Mouse (Mus musculus): ENCODE measurements around the gene Cap1. TPM values are rescaled to one million over a fixed set of nuclear protein-coding genes. Genes with fewer than 3 reads are reported as not detected.
"Not testable (repeated sequence)": the region's sequence is repeated elsewhere in the genome, so short reads cannot be mapped to it uniquely, and the experiment has no call there.

Cap1 gene
- polyA plus RNA-seq, 1 experiment from 2014 or later: 74.8 TPM

GRCm38 (mm10) chr4:122835530-122836402 lies 50.1 kb downstream of the Cap1 start, which contains the start of gene Ppt1:
Gene Ppt1, plus strand, starts transcription at chr4:122836242.
- Histone ChIP-seq H3K36me3 (no peaks in the 10 kb centered on the region), H3K27me3 (replicated peaks) (no peaks in the 10 kb centered on the region), H3K4me1 (0 out of 2 replicates have a peak, but pooled peaks cover 6% of the 10 kb centered on the region), H3K27ac (peak within 1 kb of the TSS; percentile 57; the same call in 1 of the 2 replicates), H3K9me3 (no peaks in the 10 kb centered on the region), H3K9ac (peak within 1 kb of the TSS; percentile 69), H3K4me2 (peak within 1 kb of the TSS; percentile 87), H3K4me3 (replicated peaks) (peak within 1 kb of the TSS; percentile 88)
- peak; percentile 88 for ATAC-seq (ENCODE audit: insufficient read depth, low FRiP score, low read depth)
- WGBS: 4% methylated on average over 31 of the region's 31 CpGs

DNA sequence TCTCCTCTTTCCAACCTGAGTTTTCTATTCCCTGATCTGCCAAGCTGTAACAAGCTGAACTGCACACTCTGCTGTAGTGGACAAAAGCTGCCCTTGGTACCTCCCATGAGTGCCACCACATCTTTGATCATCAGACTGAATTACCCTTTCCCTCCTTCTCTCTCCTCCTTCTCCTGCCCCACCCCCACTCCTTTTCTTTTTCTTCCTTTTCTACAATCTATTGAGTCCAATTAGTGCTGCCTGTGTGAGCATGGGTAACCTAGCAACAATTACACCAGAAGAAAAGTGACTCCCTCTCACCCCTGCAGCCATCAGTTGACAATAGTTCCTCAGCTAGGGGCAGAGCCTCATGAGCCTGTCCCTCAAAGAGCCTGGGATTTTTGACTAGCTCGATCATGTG lies 54.0 kb downstream of the Cap1 start:
- H3K4me3 ChIP-seq (replicated peaks): no peak overlapping the region
- no peaks in the 10 kb centered on the region for H3K36me3 ChIP-seq
- H3K27me3 ChIP-seq (replicated peaks): no peaks in the 10 kb centered on the region
- H3K4me2 ChIP-seq: no peak overlapping the region
- no peaks in the 10 kb centered on the region for H3K9me3 ChIP-seq
- no peak for ATAC-seq (ENCODE audit: insufficient read depth, low FRiP score, low read depth)
- 81% methylated on average over 1 of the region's 1 CpGs for WGBS
- no peak overlapping the region for H3K27ac ChIP-seq
- 0 out of 2 replicates have a peak, but pooled peaks cover 5% of the 10 kb centered on the region for H3K4me1 ChIP-seq
- H3K9ac ChIP-seq: no peak overlapping the region

- Histone ChIP-seq H3K4me1 (no peaks in the 10 kb centered on the region), H3K4me3 (replicated peaks) (no peak overlapping the region), H3K36me3 (no peaks in the 10 kb centered on the region), H3K9me3 (no peaks in the 10 kb centered on the region), H3K4me2 (no peak overlapping the region), H3K9ac (no peak overlapping the region), H3K27me3 (replicated peaks) (no peaks in the 10 kb centered on the region), H3K27ac (0 out of 2 replicates have a peak overlapping the region, but pooled peaks have one; percentile 9)
- no peak for ATAC-seq (ENCODE audit: insufficient read depth, low FRiP score, low read depth)
- 76% methylated on average over 6 of the region's 6 CpGs for WGBS
Observed at GRCm38 (mm10) chr4:122829339-122829738, 56.5 kb downstream of the Cap1 start.

DNA sequence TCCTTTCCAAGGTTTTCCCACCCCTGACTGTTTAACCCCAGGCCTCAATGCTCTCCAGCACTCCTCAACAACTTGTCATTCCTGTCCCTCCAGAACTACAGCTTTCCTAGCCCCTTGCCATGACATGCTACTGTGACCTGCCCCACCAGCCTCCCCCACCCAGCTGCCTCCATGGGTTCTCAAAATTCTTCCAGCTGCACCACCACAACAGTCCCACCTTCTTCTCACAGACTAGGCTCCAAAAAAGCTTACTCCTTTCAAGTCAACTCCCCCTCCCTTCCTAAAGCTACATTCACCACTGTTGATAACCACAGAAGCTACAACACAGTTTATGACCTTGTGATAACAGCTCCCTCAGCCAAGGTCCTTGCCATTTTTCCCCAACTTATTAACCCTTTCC lies 58.2 kb downstream of the Cap1 start:
- ATAC-seq (ENCODE audit: insufficient read depth, low FRiP score, low read depth): peak; percentile 70
- Histone ChIP-seq H3K4me2 (no peak overlapping the region), H3K27ac (peak overlapping the region; percentile 12; the same call in 1 of the 2 replicates)

GRCm38 (mm10) chr4:122820941-122821340 lies 64.9 kb downstream of the Cap1 start:
- not testable (repeated sequence) for H3K27me3 ChIP-seq (replicated peaks); H3K27ac ChIP-seq; ATAC-seq (ENCODE audit: insufficient read depth, low FRiP score, low read depth); H3K4me2 ChIP-seq; H3K9me3 ChIP-seq; H3K4me3 ChIP-seq (replicated peaks); H3K9ac ChIP-seq; H3K36me3 ChIP-seq; H3K4me1 ChIP-seq
- 27% methylated on average over 10 of the region's 10 CpGs for WGBS

More for the DNA sequence above, 58.2 kb downstream of the Cap1 start:
- Histone ChIP-seq H3K36me3 (no peaks in the 10 kb centered on the region), H3K27me3 (replicated peaks) (no peaks in the 10 kb centered on the region), H3K9me3 (no peaks in the 10 kb centered on the region), H3K4me1 (no peaks in the 10 kb centered on the region), H3K9ac (no peak overlapping the region), H3K4me3 (replicated peaks) (no peak overlapping the region)

GRCm38 (mm10) chr4:122816202-122816601 lies 69.7 kb downstream of the Cap1 start:
- no peak overlapping the region for H3K27ac ChIP-seq
- H3K4me2 ChIP-seq: no peak overlapping the region
- no peak overlapping the region for H3K9ac ChIP-seq
- no peaks in the 10 kb centered on the region for H3K27me3 ChIP-seq (replicated peaks)
- H3K4me3 ChIP-seq (replicated peaks): no peak overlapping the region
- H3K4me1 ChIP-seq: no peaks in the 10 kb centered on the region
- ATAC-seq (ENCODE audit: insufficient read depth, low FRiP score, low read depth): no peak
- no peaks in the 10 kb centered on the region for H3K36me3 ChIP-seq
- no peaks in the 10 kb centered on the region for H3K9me3 ChIP-seq
- 81% methylated on average over 1 of the region's 1 CpGs for WGBS

- Histone ChIP-seq H3K27ac (no peak overlapping the region), H3K36me3 (no peaks in the 10 kb centered on the region), H3K4me2 (no peak overlapping the region), H3K27me3 (replicated peaks) (no peaks in the 10 kb centered on the region), H3K4me1 (no peaks in the 10 kb centered on the region), H3K4me3 (replicated peaks) (no peak overlapping the region), H3K9ac (no peak overlapping the region), H3K9me3 (no peaks in the 10 kb centered on the region)
- no peak for ATAC-seq (ENCODE audit: insufficient read depth, low FRiP score, low read depth)
- WGBS: 56% methylated on average over 2 of the region's 2 CpGs
Observed at GRCm38 (mm10) chr4:122811824-122812223, 74.0 kb downstream of the Cap1 start.

DNA sequence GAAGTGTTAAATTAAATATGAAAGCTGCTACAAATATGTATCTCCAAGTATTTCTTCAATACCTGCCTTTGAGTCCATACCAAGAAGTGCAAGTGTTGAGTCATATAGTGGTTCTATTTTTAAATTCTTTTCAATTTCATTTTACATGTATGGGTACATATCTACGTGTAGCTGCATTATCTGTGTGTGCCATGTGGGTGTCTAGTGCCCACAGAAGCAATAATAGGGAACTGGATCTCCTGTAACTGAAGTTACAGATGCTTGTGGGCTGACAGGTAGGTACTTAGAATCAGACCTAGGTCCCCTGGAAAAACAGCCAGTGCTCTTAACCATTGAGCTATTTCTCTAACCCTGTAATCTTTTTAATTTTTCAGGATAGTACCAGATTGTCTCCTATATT lies 74.7 kb downstream of the Cap1 start:
- WGBS: 40% methylated on average over 1 of the region's 1 CpGs
- H3K9me3 ChIP-seq: no peaks in the 10 kb centered on the region
- H3K27me3 ChIP-seq (replicated peaks): no peaks in the 10 kb centered on the region
- ATAC-seq (ENCODE audit: insufficient read depth, low FRiP score, low read depth): no peak
- H3K4me2 ChIP-seq: no peak overlapping the region
- no peaks in the 10 kb centered on the region for H3K36me3 ChIP-seq
- no peak overlapping the region for H3K4me3 ChIP-seq (replicated peaks)
- H3K27ac ChIP-seq: no peak overlapping the region
- H3K9ac ChIP-seq: no peak overlapping the region
- H3K4me1 ChIP-seq: no peaks in the 10 kb centered on the region

Other genes starting within 250 kb of the Cap1 start
- not detected in 2 replicates for gene 9530002B09Rik, start 196.8 kb downstream of the Cap1 start, polyA plus RNA-seq (2015; fragmentation: Nextera tagmentation; extraction: Ambion mirVana)
- 73.9 and 80.4 TPM in 2 replicates for gene Ppt1, start 49.8 kb downstream of the Cap1 start, polyA plus RNA-seq (2015; fragmentation: Nextera tagmentation; extraction: Ambion mirVana)
- gene Mfsd2a, start 75.1 kb upstream of the Cap1 start, polyA plus RNA-seq (2015; fragmentation: Nextera tagmentation; extraction: Ambion mirVana): 2.7 and 4.1 TPM in 2 replicates
- gene Mycl, start 109.6 kb upstream of the Cap1 start, polyA plus RNA-seq (2015; fragmentation: Nextera tagmentation; extraction: Ambion mirVana): 20.6 and 21.3 TPM in 2 replicates
- 18.3 and 20.4 TPM in 2 replicates for gene Trit1, start 130.5 kb upstream of the Cap1 start, polyA plus RNA-seq (2015; fragmentation: Nextera tagmentation; extraction: Ambion mirVana)
- 0.54 and 0.81 TPM in 2 replicates for gene Bmp8b, start 219.1 kb upstream of the Cap1 start, polyA plus RNA-seq (2015; fragmentation: Nextera tagmentation; extraction: Ambion mirVana)
- 0.18 and 0.30 TPM in 2 replicates for gene Oxct2b, start 230.2 kb upstream of the Cap1 start, polyA plus RNA-seq (2015; fragmentation: Nextera tagmentation; extraction: Ambion mirVana)